In genomic region chr1:106702471-106703175, GRCm38 (mm10) we compare ENCODE assay signal across 11 mouse cellular contexts. TPM values are rescaled to one million over a fixed set of nuclear protein-coding genes. Genes with fewer than 3 reads are reported as not detected.
A peak's percentile ranks its signal among the peaks of the same experiment; 100 is the strongest.
DNase-seq lines count a peak whose midpoint lies in the region; ATAC-seq lines count a peak whose summit lies in the region.
"Had no signal": no experiment of that assay in that cellular context is flagged by ENCODE, and none has a peak within 500 bp of the region (broad histone marks: within the 10 kb centered on the region; RNA-seq: fewer than 3 reads in every experiment).

No protein-coding gene starts in this region.

- H3K36me3 ChIP-seq in forebrain, embryonic 11.5 days (ENCODE audit: control insufficient read depth, insufficient read depth, low read length) = no peaks in the 10 kb centered on the region
- no peaks in the 10 kb centered on the region for H3K36me3 ChIP-seq in forebrain, embryonic 10.5 days (replicated peaks)
- H3K36me3 ChIP-seq in lung, embryonic 15.5 days = no peaks in the 10 kb centered on the region
- H3K36me3 ChIP-seq in forebrain, embryonic 13.5 days (ENCODE audit: poor library complexity, severe bottlenecking) = no peaks in the 10 kb centered on the region
- H3K36me3 ChIP-seq in midbrain, embryonic 16.5 days (ENCODE audit: control insufficient read depth, insufficient read depth, low read length) = no peaks in the 10 kb centered on the region

- 0 out of 2 replicates have a peak, but pooled peaks cover 2% of the 10 kb centered on the region for H3K4me1 ChIP-seq in forebrain, embryonic 11.5 days (replicated peaks; ENCODE audit: control insufficient read depth, insufficient read depth, low read length)
- H3K4me1 ChIP-seq in forebrain, embryonic 10.5 days = peaks cover 25% of the 10 kb centered on the region
- H3K4me1 ChIP-seq in lung, embryonic 15.5 days = 0 out of 2 replicates have a peak, but pooled peaks cover 9% of the 10 kb centered on the region
- H3K4me1 ChIP-seq in forebrain, embryonic 13.5 days = peaks cover 39% of the 10 kb centered on the region
- H3K4me1 ChIP-seq in midbrain, embryonic 16.5 days (ENCODE audit: control insufficient read depth, insufficient read depth, low read length) = peaks cover 2% of the 10 kb centered on the region; the same call in 1 of the 2 replicates

- no peaks in the 10 kb centered on the region for H3K9me3 ChIP-seq in forebrain, embryonic 11.5 days (ENCODE audit: control insufficient read depth, low read length)
- H3K9me3 ChIP-seq in forebrain, embryonic 10.5 days = no peaks in the 10 kb centered on the region
- no peaks in the 10 kb centered on the region for H3K9me3 ChIP-seq in lung, embryonic 15.5 days
- no peaks in the 10 kb centered on the region for H3K9me3 ChIP-seq in forebrain, embryonic 13.5 days (replicated peaks)
- H3K9me3 ChIP-seq in midbrain, embryonic 16.5 days (replicated peaks; ENCODE audit: control insufficient read depth, low read length, poor library complexity, severe bottlenecking) = no peaks in the 10 kb centered on the region

- peak; percentile 69 for ATAC-seq in forebrain, embryonic 11.5 days (replicated peaks; ENCODE audit: low FRiP score)
- peak; percentile 64; the same call in 1 of the 2 replicates for ATAC-seq in lung, embryonic 15.5 days (ENCODE audit: borderline replicate concordance, extremely low read depth, low FRiP score, low TSS enrichment)
- ATAC-seq in forebrain, embryonic 13.5 days = peak; percentile 88
- ATAC-seq in midbrain, embryonic 16.5 days = peak; percentile 67; the same call in 1 of the 2 replicates

- no peak overlapping the region for H3K4me3 ChIP-seq in forebrain, embryonic 11.5 days (ENCODE audit: low read depth, low read length)
- H3K4me3 ChIP-seq in forebrain, embryonic 10.5 days = no peak overlapping the region
- H3K4me3 ChIP-seq in lung, embryonic 15.5 days = no peak overlapping the region
- no peak overlapping the region for H3K4me3 ChIP-seq in forebrain, embryonic 13.5 days
- H3K4me3 ChIP-seq in midbrain, embryonic 16.5 days (ENCODE audit: low read depth, low read length) = no peak overlapping the region

- no peak overlapping the region for H3K4me2 ChIP-seq in forebrain, embryonic 11.5 days (ENCODE audit: low read depth, low read length, severe bottlenecking)
- no peak overlapping the region for H3K4me2 ChIP-seq in lung, embryonic 15.5 days
- 0 out of 2 replicates have a peak overlapping the region, but pooled peaks have one; percentile 10 for H3K4me2 ChIP-seq in forebrain, embryonic 13.5 days
- no peak overlapping the region for H3K4me2 ChIP-seq in midbrain, embryonic 16.5 days (ENCODE audit: low read length)
- H3K4me2 ChIP-seq: liver, embryonic 11.5 days had no signal

- no peak overlapping the region for H3K27ac ChIP-seq in forebrain, embryonic 11.5 days (ENCODE audit: low read depth, low read length)
- H3K27ac ChIP-seq in forebrain, embryonic 10.5 days = no peak overlapping the region
- no peak overlapping the region for H3K27ac ChIP-seq in lung, embryonic 15.5 days
- H3K27ac ChIP-seq in forebrain, embryonic 13.5 days = peak overlapping the region; percentile 48
- no peak overlapping the region for H3K27ac ChIP-seq in midbrain, embryonic 16.5 days (ENCODE audit: low read length)

- H3K27me3 ChIP-seq in forebrain, embryonic 11.5 days (ENCODE audit: control insufficient read depth, insufficient read depth, low read length) = no peaks in the 10 kb centered on the region
- no peaks in the 10 kb centered on the region for H3K27me3 ChIP-seq in forebrain, embryonic 10.5 days (ENCODE audit: poor library complexity, severe bottlenecking)
- no peaks in the 10 kb centered on the region for H3K27me3 ChIP-seq in lung, embryonic 15.5 days
- no peaks in the 10 kb centered on the region for H3K27me3 ChIP-seq in forebrain, embryonic 13.5 days
- no peaks in the 10 kb centered on the region for H3K27me3 ChIP-seq in midbrain, embryonic 16.5 days (ENCODE audit: control insufficient read depth, insufficient read depth, low read depth, low read length)

- 49% methylated on average over 4 of the region's 4 CpGs for WGBS in forebrain, embryonic 11.5 days
- WGBS in forebrain, embryonic 10.5 days = 74% methylated on average over 4 of the region's 4 CpGs
- 47% methylated on average over 4 of the region's 4 CpGs for WGBS in lung, embryonic 15.5 days
- 23% methylated on average over 4 of the region's 4 CpGs for WGBS in forebrain, embryonic 13.5 days
- 48% methylated on average over 4 of the region's 4 CpGs for WGBS in midbrain, embryonic 16.5 days

- no peak for DNase-seq in forebrain, embryonic 11.5 days (ENCODE audit: low spot score)
- no peak for DNase-seq in forebrain, embryonic 10.5 days (ENCODE audit: extremely low spot score, low spot score)
- no peak for DNase-seq in lung, postnatal 14 days
- DNase-seq in kidney, postnatal 36 days = no peak
- no peak for DNase-seq in adrenal gland, postnatal 4 days (ENCODE audit: low spot score in 2 of 2)
- DNase-seq: adrenal gland, adult 2 months; right cerebral cortex, adult 18-20 months had no signal

- no peak overlapping the region for H3K9ac ChIP-seq in forebrain, embryonic 11.5 days (ENCODE audit: low read length)
- H3K9ac ChIP-seq in lung, embryonic 15.5 days = no peak overlapping the region
- H3K9ac ChIP-seq in forebrain, embryonic 13.5 days = no peak overlapping the region
- no peak overlapping the region for H3K9ac ChIP-seq in midbrain, embryonic 16.5 days (ENCODE audit: low read depth, low read length)

RNA-seq across cellular contexts. Expression of gene Bcl2, which starts 11.5 kb away (rescaled TPM):
- polyA plus RNA-seq in forebrain, embryonic 11.5 days (2014; fragmentation: Nextera tagmentation; extraction: Ambion mirVana) = 6.9 and 7.4 TPM in 2 replicates
- 8.0 and 8.1 TPM in 2 replicates for polyA plus RNA-seq in forebrain, embryonic 10.5 days (2016; fragmentation: Nextera tagmentation; extraction: Ambion mirVana)
- polyA plus RNA-seq in lung, embryonic 15.5 days (2015; fragmentation: Nextera tagmentation; extraction: Ambion mirVana) = 17.7 and 20.1 TPM in 2 replicates
- polyA plus RNA-seq in forebrain, embryonic 13.5 days (2015; fragmentation: Nextera tagmentation; extraction: Ambion mirVana) = 10.0 and 10.5 TPM in 2 replicates
- polyA plus RNA-seq in midbrain, embryonic 16.5 days (2015; fragmentation: Nextera tagmentation; extraction: Ambion mirVana) = 14.7 and 16.2 TPM in 2 replicates
- 10 to 100 TPM in 1 of 2 experiments, 1 to 10 TPM in 1; 9.1 to 13.3 TPM for total RNA-seq in adrenal gland, postnatal 4 days (2021)

RNA-seq across cellular contexts. Expression of gene Kdsr, which starts 56.9 kb away (rescaled TPM):
- 8.9 and 9.0 TPM in 2 replicates for polyA plus RNA-seq in forebrain, embryonic 11.5 days (2014; fragmentation: Nextera tagmentation; extraction: Ambion mirVana)
- 7.5 and 8.5 TPM in 2 replicates for polyA plus RNA-seq in forebrain, embryonic 10.5 days (2016; fragmentation: Nextera tagmentation; extraction: Ambion mirVana)
- 16.9 and 17.1 TPM in 2 replicates for polyA plus RNA-seq in lung, embryonic 15.5 days (2015; fragmentation: Nextera tagmentation; extraction: Ambion mirVana)
- polyA plus RNA-seq in forebrain, embryonic 13.5 days (2015; fragmentation: Nextera tagmentation; extraction: Ambion mirVana) = 10.1 and 11.5 TPM in 2 replicates
- 16.6 and 17.2 TPM in 2 replicates for polyA plus RNA-seq in midbrain, embryonic 16.5 days (2015; fragmentation: Nextera tagmentation; extraction: Ambion mirVana)
- 10 to 100 TPM; 26.3 to 30.8 TPM for total RNA-seq in adrenal gland, postnatal 4 days (2021)
